Mouse (Mus musculus) retina, postnatal 7 days (tissue): Measurements from ENCODE around the gene Olfr159.
"Not testable (repeated sequence)": the region's sequence is repeated elsewhere in the genome, so short reads cannot be mapped to it uniquely, and the experiment has no call there.

Experiments
- DNase-seq: peaks from one replicate; pipeline ENCODE4 v3.0.0-alpha.2; 2012; ENCODE audit warnings: low read depth, low spot score

Gene Olfr159

GRCm38 (mm10) chr4:43770909-43771308, at the start of gene Olfr159:
Gene Olfr159, minus strand, starts transcription at chr4:43771009.
- DNase-seq: no peak

- no peak for DNase-seq
Measured at GRCm38 (mm10) chr4:43798936-43799335, 28.1 kb upstream of the Olfr159 start.

GRCm38 (mm10) chr4:43795844-43796243, 25.0 kb upstream of the Olfr159 start:
- not testable (repeated sequence) for DNase-seq

GRCm38 (mm10) chr4:43795296-43795695, 24.5 kb upstream of the Olfr159 start:
- DNase-seq: no peak

GRCm38 (mm10) chr4:43772304-43772703, 1.5 kb upstream of the Olfr159 start:
- no peak for DNase-seq

- no peak for DNase-seq
Measured at GRCm38 (mm10) chr4:43771626-43772025, 817 bp upstream of the Olfr159 start.

GRCm38 (mm10) chr4:43769374-43769773, 1.4 kb downstream of the Olfr159 start:
- DNase-seq: no peak

GRCm38 (mm10) chr4:43768341-43768740, 2.5 kb downstream of the Olfr159 start:
- no peak for DNase-seq

- DNase-seq: peak; percentile 30
Measured at GRCm38 (mm10) chr4:43763410-43763809, 7.4 kb downstream of the Olfr159 start.

GRCm38 (mm10) chr4:43761336-43761735, 9.5 kb downstream of the Olfr159 start:
- no peak for DNase-seq

- peak; percentile 17 for DNase-seq
Measured at GRCm38 (mm10) chr4:43760460-43760859, 10.3 kb downstream of the Olfr159 start.

GRCm38 (mm10) chr4:43759571-43760418, 11.0 kb downstream of the Olfr159 start:
- DNase-seq: no peak

GRCm38 (mm10) chr4:43757213-43757612, 13.6 kb downstream of the Olfr159 start:
- no peak for DNase-seq

GRCm38 (mm10) chr4:43745187-43745586, 25.6 kb downstream of the Olfr159 start:
- DNase-seq: peak; percentile 28

- DNase-seq: no peak
Measured at GRCm38 (mm10) chr4:43743099-43743498, 27.7 kb downstream of the Olfr159 start.

GRCm38 (mm10) chr4:43742637-43743036, 28.2 kb downstream of the Olfr159 start:
- no peak for DNase-seq

- no peak for DNase-seq
Measured at GRCm38 (mm10) chr4:43741526-43741925, 29.3 kb downstream of the Olfr159 start.

- DNase-seq: no peak
Measured at GRCm38 (mm10) chr4:43738989-43739674, 31.7 kb downstream of the Olfr159 start.

- DNase-seq: no peak
Measured at GRCm38 (mm10) chr4:43737144-43737543, 33.7 kb downstream of the Olfr159 start.

- DNase-seq: no peak
Measured at GRCm38 (mm10) chr4:43733186-43733585, 37.6 kb downstream of the Olfr159 start.

- DNase-seq: no peak
Measured at GRCm38 (mm10) chr4:43732171-43732570, 38.6 kb downstream of the Olfr159 start.

- no peak for DNase-seq
Measured at GRCm38 (mm10) chr4:43730750-43731297, 40.0 kb downstream of the Olfr159 start.
